Mouse (Mus musculus) olfactory bulb, adult 2 months (tissue): ENCODE measurements around the gene Tekt4.

Experiments
- CTCF ChIP-seq: fragments of 200-500 bp; IDR thresholded peaks from 2 replicates; pipeline ENCODE4 v1.5.1; 2012; ENCODE audit warnings: low read depth, mild to moderate bottlenecking, low read length, moderate library complexity; ENCODE audit not compliant: insufficient read depth
- POLR2A ChIP-seq: fragments of 200-500 bp; IDR thresholded peaks from 2 replicates; pipeline ENCODE4 v1.6.1; 2012; ENCODE audit warnings: mild to moderate bottlenecking, low read depth, low read length, moderate library complexity; ENCODE audit not compliant: insufficient read depth

DNA sequence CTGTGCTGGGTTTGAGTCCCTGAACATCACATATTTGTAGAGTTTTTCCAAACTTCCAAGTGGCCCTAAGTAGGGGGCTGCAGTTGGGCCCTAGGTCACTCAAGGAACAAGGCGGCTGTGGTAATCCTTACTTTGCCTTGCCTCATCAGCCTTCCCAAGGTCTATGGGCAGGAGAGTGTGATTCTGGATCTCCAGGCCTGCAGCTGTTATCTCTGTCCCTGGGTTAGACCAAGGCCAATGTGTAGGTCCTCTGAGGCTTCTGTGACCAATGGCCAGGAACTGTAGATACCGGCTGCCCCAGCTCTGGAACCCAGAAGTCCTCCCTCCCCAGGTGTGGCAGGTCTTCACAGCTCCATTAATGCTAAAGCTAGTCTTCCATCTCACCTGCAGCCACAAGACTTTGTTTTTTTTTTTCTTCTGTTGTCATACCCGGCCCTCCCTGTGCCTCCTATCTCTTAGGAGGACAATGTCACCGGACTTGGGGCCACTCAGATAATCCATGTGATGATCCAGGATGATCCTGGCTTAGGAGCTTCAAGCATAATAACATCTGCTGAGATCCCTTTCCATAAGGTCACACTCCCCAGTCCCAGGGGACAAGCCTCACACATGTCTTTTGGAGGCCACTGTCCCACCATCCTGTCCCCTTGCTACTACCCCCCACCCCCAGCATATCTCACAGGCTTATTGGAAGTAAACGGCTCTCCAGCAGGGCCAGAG is 2.0 kb upstream of the Tekt4 start:
- TF ChIP-seq CTCF (no peak), POLR2A (no peak)
